In genomic region chr4:133574070-133574842, GRCm38 (mm10) we compare ENCODE assay signal across 8 mouse cellular contexts. TPM values are rescaled to one million over a fixed set of nuclear protein-coding genes. Genes with fewer than 3 reads are reported as not detected.
DNase-seq lines count a peak whose midpoint lies in the region; ATAC-seq and TF ChIP-seq lines count a peak whose summit lies in the region.

Gene Gpatch3 (plus strand): TSS chr4:133574745.

- peak within 1 kb of the TSS; percentile 84 for H3K4me2 ChIP-seq in forebrain, embryonic 15.5 days (replicated peaks)
- H3K4me2 ChIP-seq in lung, embryonic 14.5 days = peak within 1 kb of the TSS; percentile 93

- intact Hi-C loops in heart, postnatal 36 days (cut with DNase I) = no loop called here

- peak within 1 kb of the TSS; percentile 86 for H3K27ac ChIP-seq in forebrain, embryonic 15.5 days (replicated peaks)
- H3K27ac ChIP-seq in layer of hippocampus, adult 2 months = peak within 1 kb of the TSS; percentile 88
- peak within 1 kb of the TSS; percentile 90 for H3K27ac ChIP-seq in lung, embryonic 14.5 days (ENCODE audit: low read depth)
- peak within 1 kb of the TSS; percentile 18; the same call in 1 of the 2 replicates for H3K27ac ChIP-seq in olfactory bulb, adult 2 months (ENCODE audit: insufficient read depth, low read depth, low read length)
- no peak within 1 kb of the TSS for H3K27ac ChIP-seq in thymus, adult 2 months (ENCODE audit: control insufficient read depth, insufficient read depth, low read length)

- no peaks in the 10 kb centered on the region for H3K27me3 ChIP-seq in forebrain, embryonic 15.5 days
- no peaks in the 10 kb centered on the region for H3K27me3 ChIP-seq in lung, embryonic 14.5 days (ENCODE audit: insufficient read depth, low read length)
- H3K27me3 ChIP-seq in thymus, adult 2 months (ENCODE audit: control insufficient read depth, insufficient read depth, low read length) = no peaks in the 10 kb centered on the region

- no peaks in the 10 kb centered on the region for H3K9me3 ChIP-seq in forebrain, embryonic 15.5 days
- no peaks in the 10 kb centered on the region for H3K9me3 ChIP-seq in lung, embryonic 14.5 days (ENCODE audit: low read depth, low read length)

- peaks cover 16% of the 10 kb centered on the region for H3K4me1 ChIP-seq in forebrain, embryonic 15.5 days
- H3K4me1 ChIP-seq in lung, embryonic 14.5 days (ENCODE audit: insufficient read depth) = 0 out of 2 replicates have a peak, but pooled peaks cover 3% of the 10 kb centered on the region
- H3K4me1 ChIP-seq in olfactory bulb, adult 2 months (ENCODE audit: control insufficient read depth, insufficient read depth, low read length) = peaks cover 4% of the 10 kb centered on the region
- H3K4me1 ChIP-seq in thymus, adult 2 months (replicated peaks; ENCODE audit: control insufficient read depth, insufficient read depth, low read length) = peaks cover 12% of the 10 kb centered on the region

- H3K4me3 ChIP-seq in forebrain, embryonic 15.5 days = peak within 1 kb of the TSS; percentile 81
- peak within 1 kb of the TSS; percentile 93 for H3K4me3 ChIP-seq in layer of hippocampus, adult 2 months
- peak within 1 kb of the TSS; percentile 98 for H3K4me3 ChIP-seq in lung, embryonic 14.5 days (ENCODE audit: low read depth, low read length)
- peak within 1 kb of the TSS; percentile 57 for H3K4me3 ChIP-seq in olfactory bulb, adult 2 months (ENCODE audit: insufficient read depth, low read depth, low read length)
- H3K4me3 ChIP-seq in thymus, adult 2 months (ENCODE audit: control insufficient read depth, insufficient read depth, low read length) = peak within 1 kb of the TSS; percentile 54

- H3K9ac ChIP-seq in forebrain, embryonic 15.5 days (replicated peaks) = peak within 1 kb of the TSS; percentile 80
- peak within 1 kb of the TSS; percentile 88 for H3K9ac ChIP-seq in lung, embryonic 14.5 days

- 5% methylated on average over 44 of the region's 44 CpGs for WGBS in forebrain, embryonic 15.5 days
- 5% methylated on average over 44 of the region's 44 CpGs for WGBS in lung, embryonic 14.5 days
- WGBS in olfactory bulb, adult 2 months = 4% methylated on average over 44 of the region's 44 CpGs
- 5% methylated on average over 44 of the region's 44 CpGs for WGBS in thymus, adult 2 months

- peak; percentile 92 for ATAC-seq in forebrain, embryonic 15.5 days (replicated peaks)
- peak; percentile 92 for ATAC-seq in lung, embryonic 14.5 days (ENCODE audit: insufficient read depth)

- 0 out of 2 replicates have a peak, but pooled peaks have one; percentile 28 for TF ChIP-seq POLR2A in olfactory bulb, adult 2 months (IDR thresholded peaks at IDR 0.05; ENCODE audit: insufficient read depth, low read depth, low read length)
- 0 out of 2 replicates have a peak, but pooled peaks have one; percentile 36 for TF ChIP-seq POLR2A in thymus, adult 2 months (IDR thresholded peaks at IDR 0.05; ENCODE audit: control insufficient read depth, extremely low read depth, insufficient read depth, low read length, poor library complexity)

- H3K36me3 ChIP-seq in forebrain, embryonic 15.5 days = peaks cover 13% of the 10 kb centered on the region
- H3K36me3 ChIP-seq in lung, embryonic 14.5 days (ENCODE audit: insufficient read depth) = peaks cover 8% of the 10 kb centered on the region
- no peaks in the 10 kb centered on the region for H3K36me3 ChIP-seq in thymus, adult 2 months (ENCODE audit: control insufficient read depth, insufficient read depth, low read length)

- DNase-seq in ES-CJ7 (ENCODE audit: low read depth, low spot score) = peak; percentile 92
- DNase-seq in cerebellum, adult 11 months = peak; percentile 88
- DNase-seq in heart, postnatal 36 days = peak; percentile 91 to 92
- peak; percentile 86 to 91 for DNase-seq in layer of hippocampus, adult 2 months (ENCODE audit: low spot score in 2 of 2)
- peak; percentile 97 for DNase-seq in lung, embryonic 14.5 days
- peak; percentile 81 for DNase-seq in thymus, adult 2 months

- TF ChIP-seq CTCF in layer of hippocampus, adult 2 months (conservative IDR thresholded peaks at IDR 0.05) = peak; percentile 59
- peak; percentile 46 for TF ChIP-seq CTCF in lung, embryonic 14.5 days (IDR thresholded peaks at IDR 0.05; ENCODE audit: low read depth)
- TF ChIP-seq CTCF in olfactory bulb, adult 2 months (IDR thresholded peaks at IDR 0.05; ENCODE audit: insufficient read depth, low read depth, low read length) = no peak
- TF ChIP-seq CTCF in thymus, adult 2 months (IDR thresholded peaks at IDR 0.05; ENCODE audit: borderline replicate concordance, control insufficient read depth, extremely low read depth, insufficient read depth, low read length, poor library complexity) = peak; percentile 34; the same call in 1 of the 2 replicates

RNA-seq across cellular contexts. Expression of gene Gpatch3, which starts in this region (rescaled TPM):
- polyA plus RNA-seq in forebrain, embryonic 15.5 days (2015; fragmentation: Nextera tagmentation; extraction: Ambion mirVana) = 7.9 and 9.0 TPM in 2 replicates
- total RNA-seq in heart, postnatal 36 days (2021) = 1 to 10 TPM; 3.3 to 5.5 TPM
- 10 to 100 TPM in 1 of 2 experiments, 1 to 10 TPM in 1; 6.5 to 10.3 TPM for total RNA-seq in layer of hippocampus, adult 2 months (2021)
- polyA plus RNA-seq in lung, embryonic 14.5 days (2014; fragmentation: Nextera tagmentation; extraction: Ambion mirVana) = 8.0 and 8.7 TPM in 2 replicates
- not detected in 2 replicates for polyA plus RNA-seq in olfactory bulb, adult 2 months (2012; ENCODE audit: insufficient read depth, insufficient read length, low replicate concordance, missing spikeins)
- polyA plus RNA-seq in thymus, adult 2 months (2012; rRNA removed) = 7.9 and 9.5 TPM in 2 replicates
